Mouse (Mus musculus) myocyte (in vitro differentiated cells): ENCODE results near the gene Dock1. TPM values are rescaled to one million over a fixed set of nuclear protein-coding genes. Genes with fewer than 3 reads are reported as not detected.

Experiments used
- H3K27me3 ChIP-seq: one replicate; pipeline ENCODE4 v1.6.1; 2011; ENCODE audit not compliant: control insufficient read depth, insufficient read depth, insufficient read length
- H3K36me3 ChIP-seq: one replicate; pipeline ENCODE4 v1.6.1; 2011; ENCODE audit not compliant: control insufficient read depth, insufficient read depth
- H3K4me2 ChIP-seq: one replicate; pipeline ENCODE4 v1.6.1; 2011; ENCODE audit warnings: low read depth, control low read depth
- H3K4me3 ChIP-seq: one replicate; pipeline ENCODE4 v1.5.1; 2011; ENCODE audit warnings: mild to moderate bottlenecking, control low read depth, moderate library complexity
- H3K79me2 ChIP-seq: one replicate; pipeline ENCODE4 v1.6.1; 2011; ENCODE audit not compliant: control insufficient read depth, insufficient read depth
- H3ac ChIP-seq: one replicate; pipeline ENCODE4 v1.6.1; 2011; ENCODE audit not compliant: control insufficient read depth, insufficient read length
- CEBPB ChIP-seq: IDR thresholded peaks from 2 replicates; pipeline ENCODE4 v1.6.1; 2011; ENCODE audit warnings: mild to moderate bottlenecking, moderate library complexity; ENCODE audit not compliant: poor library complexity, insufficient read depth, severe bottlenecking
- E2F4 ChIP-seq: IDR thresholded peaks from one replicate; pipeline ENCODE4 v1.6.1; 2011; ENCODE audit warnings: mild to moderate bottlenecking, control low read depth, moderate library complexity; ENCODE audit not compliant: insufficient read depth
- MAX ChIP-seq: IDR thresholded peaks from one replicate; pipeline ENCODE4 v1.6.1; 2011; ENCODE audit warnings: low read depth, mild to moderate bottlenecking, control low read depth
- MYOD1 ChIP-seq, 3 experiments: IDR thresholded peaks; one replicate each; pipeline ENCODE4 v1.6.1; 2011; ENCODE audit warnings: control low read depth in 2 of 3, low read depth in 2 of 3, mild to moderate bottlenecking in 2 of 3, moderate library complexity in 1 of 3; ENCODE audit not compliant: insufficient read length in 2 of 3, control insufficient read depth in 1 of 3
- MYOG ChIP-seq, 3 experiments: IDR thresholded peaks; one replicate each; pipeline ENCODE4 v1.6.1; 2011; ENCODE audit warnings: control low read depth in 2 of 3, low read depth in 2 of 3, mild to moderate bottlenecking in 2 of 3; ENCODE audit not compliant: insufficient read length in 2 of 3, control insufficient read depth in 1 of 3, insufficient read depth in 1 of 3
- POLR2A ChIP-seq: IDR thresholded peaks from one replicate; pipeline ENCODE4 v1.6.1; 2011; ENCODE audit warnings: low read depth, mild to moderate bottlenecking, control low read depth, moderate library complexity; ENCODE audit not compliant: insufficient read length
- POLR2AphosphoS2 ChIP-seq: IDR thresholded peaks from one replicate; pipeline ENCODE4 v1.6.1; 2011; ENCODE audit warnings: low read depth, control low read depth; ENCODE audit not compliant: insufficient read length
- REST ChIP-seq: IDR thresholded peaks from one replicate; pipeline ENCODE4 v1.6.1; 2011; ENCODE audit warnings: mild to moderate bottlenecking, control low read depth, moderate library complexity; ENCODE audit not compliant: insufficient read depth, insufficient read length
- SRF ChIP-seq: IDR thresholded peaks from one replicate; pipeline ENCODE4 v1.6.1; 2011; ENCODE audit warnings: low read depth; ENCODE audit not compliant: control insufficient read depth, insufficient read length
- TCF12 ChIP-seq: IDR thresholded peaks from one replicate; pipeline ENCODE4 v1.6.1; 2011; ENCODE audit warnings: mild to moderate bottlenecking, control low read depth; ENCODE audit not compliant: poor library complexity, insufficient read depth, severe bottlenecking
- TCF3 ChIP-seq: IDR thresholded peaks from one replicate; pipeline ENCODE4 v1.6.1; 2011; ENCODE audit warnings: low read depth, control low read depth; ENCODE audit not compliant: insufficient read length
- USF1 ChIP-seq: IDR thresholded peaks from one replicate; pipeline ENCODE4 v1.6.1; 2011; ENCODE audit warnings: low read depth, mild to moderate bottlenecking, control low read depth, moderate library complexity
- polyA plus RNA-seq: library from polyadenylated mRNA; unstranded; fragments of >200 nt; fragmentation: generic; extraction: Trizol; gene quantifications from one replicate; pipeline ENCODE4 v1.2.1, GENCODE M21; 2012; ENCODE audit warnings: missing spikeins

The Dock1 gene
- polyA plus RNA-seq, 1 experiment: 6.2 TPM

GRCm38 (mm10) chr7:135010997-135011396 lies 340.5 kb downstream of the Dock1 start:
- Histone ChIP-seq H3K4me2 (no peak overlapping the region), H3K36me3 (no peaks in the 10 kb centered on the region), H3ac (no peak overlapping the region), H3K27me3 (no peaks in the 10 kb centered on the region), H3K4me3 (no peak overlapping the region), H3K79me2 (no peaks in the 10 kb centered on the region)
- TF ChIP-seq USF1 (no peak), E2F4 (no peak), POLR2A (no peak)

GRCm38 (mm10) chr7:135017531-135017930 lies 347.1 kb downstream of the Dock1 start:
- TF ChIP-seq MAX (no peak), TCF3 (no peak), MYOD1 (IDR thresholded peaks at IDR 0.05; ENCODE audit: control insufficient read depth in 1 of 3, insufficient read length in 2 of 3, low read depth in 2 of 3) (no peak), SRF (no peak), TCF12 (no peak), USF1 (no peak), POLR2A (no peak), MYOG (IDR thresholded peaks at IDR 0.05; ENCODE audit: control insufficient read depth in 1 of 3, insufficient read depth in 1 of 3, insufficient read length in 2 of 3, low read depth in 2 of 3) (no peak)
- Histone ChIP-seq H3K36me3 (no peaks in the 10 kb centered on the region), H3K27me3 (no peaks in the 10 kb centered on the region), H3ac (no peak overlapping the region), H3K4me3 (no peak overlapping the region), H3K4me2 (no peak overlapping the region), H3K79me2 (no peaks in the 10 kb centered on the region)

- H3ac ChIP-seq: no peak overlapping the region
Observed at GRCm38 (mm10) chr7:135020762-135021161, 350.3 kb downstream of the Dock1 start.

GRCm38 (mm10) chr7:135021544-135022100 lies 351.2 kb downstream of the Dock1 start:
- H3K36me3 ChIP-seq: no peaks in the 10 kb centered on the region
- no peaks in the 10 kb centered on the region for H3K79me2 ChIP-seq
- no peak overlapping the region for H3ac ChIP-seq
- H3K4me2 ChIP-seq: no peak overlapping the region
- TF ChIP-seq SRF (no peak), REST (no peak), POLR2A (no peak)
- H3K27me3 ChIP-seq: no peaks in the 10 kb centered on the region
- no peak overlapping the region for H3K4me3 ChIP-seq

More at GRCm38 (mm10) chr7:135020762-135021161, 350.3 kb downstream of the Dock1 start:
- TF ChIP-seq USF1: no peak
- no peak for TF ChIP-seq TCF12
- TF ChIP-seq SRF: no peak
- no peak for TF ChIP-seq POLR2A
- no peak for TF ChIP-seq CEBPB
- TF ChIP-seq REST: no peak
- no peak for TF ChIP-seq MAX
- no peak for TF ChIP-seq TCF3
- no peak for TF ChIP-seq MYOG (IDR thresholded peaks at IDR 0.05; ENCODE audit: control insufficient read depth in 1 of 3, insufficient read depth in 1 of 3, insufficient read length in 2 of 3, low read depth in 2 of 3)
- no peak for TF ChIP-seq POLR2AphosphoS2
- no peak for TF ChIP-seq E2F4
- TF ChIP-seq MYOD1 (IDR thresholded peaks at IDR 0.05; ENCODE audit: control insufficient read depth in 1 of 3, insufficient read length in 2 of 3, low read depth in 2 of 3): no peak
- no peak overlapping the region for H3K4me2 ChIP-seq
- H3K36me3 ChIP-seq: no peaks in the 10 kb centered on the region
- no peaks in the 10 kb centered on the region for H3K79me2 ChIP-seq
- H3K4me3 ChIP-seq: no peak overlapping the region
- no peaks in the 10 kb centered on the region for H3K27me3 ChIP-seq

- no peak overlapping the region for H3ac ChIP-seq
- H3K79me2 ChIP-seq: no peaks in the 10 kb centered on the region
- no peak overlapping the region for H3K4me3 ChIP-seq
- no peak for TF ChIP-seq POLR2A
- no peak for TF ChIP-seq CEBPB
- no peak for TF ChIP-seq MAX
- TF ChIP-seq E2F4: no peak
- no peak for TF ChIP-seq SRF
- no peak for TF ChIP-seq TCF12
- TF ChIP-seq MYOG (IDR thresholded peaks at IDR 0.05; ENCODE audit: control insufficient read depth in 1 of 3, insufficient read depth in 1 of 3, insufficient read length in 2 of 3, low read depth in 2 of 3): no peak
- no peak for TF ChIP-seq MYOD1 (IDR thresholded peaks at IDR 0.05; ENCODE audit: control insufficient read depth in 1 of 3, insufficient read length in 2 of 3, low read depth in 2 of 3)
- TF ChIP-seq POLR2AphosphoS2: no peak
- no peak for TF ChIP-seq USF1
- TF ChIP-seq REST: no peak
- no peak for TF ChIP-seq TCF3
- H3K27me3 ChIP-seq: no peaks in the 10 kb centered on the region
- no peaks in the 10 kb centered on the region for H3K36me3 ChIP-seq
- no peak overlapping the region for H3K4me2 ChIP-seq
Observed at GRCm38 (mm10) chr7:135024531-135024930, 354.1 kb downstream of the Dock1 start.
